Mouse (Mus musculus) heart, embryonic 15.5 days (tissue): Measurements from ENCODE around the gene Itgb1. TPM values are rescaled to one million over a fixed set of nuclear protein-coding genes. Genes with fewer than 3 reads are reported as not detected.

ENCODE experiments used
- ATAC-seq: fragments of 200-750 bp; cut with Nextera tagmentation; replicated peaks from 2 replicates; pipeline ENCODE4 v1.8.0; 2017; ENCODE audit warnings: low read depth, moderate TSS enrichment; ENCODE audit not compliant: insufficient number of reproducible peaks, insufficient read depth, low FRiP score
- H3K27ac ChIP-seq: fragments of 300-500 bp; sonication (generic); 2 replicates; pipeline ENCODE4 v1.5.1; 2015; ENCODE audit warnings: mild to moderate bottlenecking, inconsistent platforms
- H3K27me3 ChIP-seq: fragments of 300-500 bp; sonication (generic); 2 replicates; pipeline ENCODE4 v1.6.1; 2015; ENCODE audit warnings: inconsistent platforms
- H3K36me3 ChIP-seq: fragments of 300-500 bp; sonication (generic); 2 replicates; pipeline ENCODE4 v1.6.1; 2015; ENCODE audit warnings: mild to moderate bottlenecking, inconsistent platforms
- H3K4me1 ChIP-seq: fragments of 300-500 bp; sonication (generic); replicated peaks from 2 replicates; pipeline ENCODE4 v1.6.1; 2015; ENCODE audit warnings: inconsistent platforms
- H3K4me2 ChIP-seq: fragments of 300-500 bp; sonication (generic); 2 replicates; pipeline ENCODE4 v1.6.1; 2015; ENCODE audit warnings: inconsistent platforms, mild to moderate bottlenecking, moderate library complexity
- H3K4me3 ChIP-seq: fragments of 300-500 bp; sonication (generic); 2 replicates; pipeline ENCODE4 v1.5.1; 2015; ENCODE audit warnings: mild to moderate bottlenecking, inconsistent platforms
- H3K9ac ChIP-seq: fragments of 300-500 bp; sonication (generic); 2 replicates; pipeline ENCODE4 v1.6.1; 2015; ENCODE audit warnings: mild to moderate bottlenecking, inconsistent platforms
- H3K9me3 ChIP-seq: fragments of 300-500 bp; sonication (generic); replicated peaks from 2 replicates; pipeline ENCODE4 v1.6.1; 2016; ENCODE audit warnings: inconsistent platforms
- WGBS: fragments of 180-500 bp; shearing (Covaris S2); methylation state at CpG from one replicate; pipeline ENCODE4 v1.1.7; 2015; ENCODE audit warnings: mixed read lengths; 5-methylcytosine and 5-hydroxymethylcytosine counted together
- polyA plus RNA-seq: library from polyadenylated mRNA; unstranded; fragments of >200 nt; fragmentation: Nextera tagmentation; extraction: Ambion mirVana; gene quantifications from 2 replicates; pipeline ENCODE4 v1.2.1, GENCODE M21; 2015

Gene Itgb1
- polyA plus RNA-seq, result 342 and 356 TPM in 2 replicates

GRCm38 (mm10) chr8:128685507-128686428, at the start of gene Itgb1:
Gene Itgb1, plus strand, starts transcription at chr8:128685654.
- ATAC-seq, result peak; percentile 92
- H3K27me3 ChIP-seq, result no peaks in the 10 kb centered on the region
- H3K27ac ChIP-seq, result peak within 1 kb of the TSS; percentile 100
- peak within 1 kb of the TSS; percentile 97 for H3K4me3 ChIP-seq
- H3K4me1 ChIP-seq, result peaks cover 24% of the 10 kb centered on the region
- H3K4me2 ChIP-seq, result peak within 1 kb of the TSS; percentile 75
- no peaks in the 10 kb centered on the region for H3K9me3 ChIP-seq
- under 1% methylated on average over 101 of the region's 113 CpGs for WGBS
- H3K9ac ChIP-seq, result peak within 1 kb of the TSS; percentile 100
- H3K36me3 ChIP-seq, result no peaks in the 10 kb centered on the region

GRCm38 (mm10) chr8:128643104-128643503, 42.4 kb upstream of the Itgb1 start:
- Histone ChIP-seq H3K36me3 (no peaks in the 10 kb centered on the region), H3K27me3 (no peaks in the 10 kb centered on the region), H3K4me3 (no peak overlapping the region), H3K9me3 (no peaks in the 10 kb centered on the region), H3K9ac (no peak overlapping the region), H3K27ac (no peak overlapping the region), H3K4me2 (no peak overlapping the region), H3K4me1 (no peaks in the 10 kb centered on the region)
- WGBS, result 45% methylated on average over 1 of the region's 1 CpGs
- ATAC-seq, result no peak

GRCm38 (mm10) chr8:128645452-128645851, 40.0 kb upstream of the Itgb1 start:
- ATAC-seq, result no peak
- Histone ChIP-seq H3K9me3 (no peaks in the 10 kb centered on the region), H3K27ac (no peak overlapping the region), H3K9ac (no peak overlapping the region), H3K27me3 (no peaks in the 10 kb centered on the region), H3K4me2 (no peak overlapping the region), H3K4me1 (peaks cover 4% of the 10 kb centered on the region; the same call in 1 of the 2 replicates), H3K36me3 (no peaks in the 10 kb centered on the region), H3K4me3 (no peak overlapping the region)

- Histone ChIP-seq H3K4me2 (no peak overlapping the region), H3K9me3 (no peaks in the 10 kb centered on the region), H3K27ac (no peak overlapping the region), H3K4me3 (no peak overlapping the region), H3K36me3 (no peaks in the 10 kb centered on the region), H3K4me1 (peaks cover 8% of the 10 kb centered on the region; the same call in 1 of the 2 replicates), H3K27me3 (no peaks in the 10 kb centered on the region), H3K9ac (no peak overlapping the region)
- no peak for ATAC-seq
- 71% methylated on average over 5 of the region's 5 CpGs for WGBS
Observed at GRCm38 (mm10) chr8:128646456-128646855, 39.0 kb upstream of the Itgb1 start.

- Histone ChIP-seq H3K9me3 (no peaks in the 10 kb centered on the region), H3K4me1 (peaks cover 12% of the 10 kb centered on the region), H3K4me2 (no peak overlapping the region), H3K27me3 (no peaks in the 10 kb centered on the region), H3K36me3 (no peaks in the 10 kb centered on the region), H3K27ac (no peak overlapping the region), H3K4me3 (no peak overlapping the region), H3K9ac (no peak overlapping the region)
- no peak for ATAC-seq
Observed at GRCm38 (mm10) chr8:128648071-128648470, 37.4 kb upstream of the Itgb1 start.

- no peak overlapping the region for H3K4me2 ChIP-seq
- 39% methylated on average over 2 of the region's 2 CpGs for WGBS
- H3K27ac ChIP-seq, result peak overlapping the region; percentile 72
- no peak overlapping the region for H3K4me3 ChIP-seq
- no peak overlapping the region for H3K9ac ChIP-seq
- H3K9me3 ChIP-seq, result no peaks in the 10 kb centered on the region
- no peak; the same call in 1 of the 2 replicates for ATAC-seq
- H3K27me3 ChIP-seq, result no peaks in the 10 kb centered on the region
- peaks cover 31% of the 10 kb centered on the region for H3K4me1 ChIP-seq
- H3K36me3 ChIP-seq, result no peaks in the 10 kb centered on the region
Observed at GRCm38 (mm10) chr8:128650331-128650855, 35.1 kb upstream of the Itgb1 start.

- no peak overlapping the region for H3K4me3 ChIP-seq
- H3K4me2 ChIP-seq, result no peak overlapping the region
- no peaks in the 10 kb centered on the region for H3K36me3 ChIP-seq
- no peak overlapping the region for H3K27ac ChIP-seq
- H3K27me3 ChIP-seq, result no peaks in the 10 kb centered on the region
- 46% methylated on average over 6 of the region's 6 CpGs for WGBS
- H3K9ac ChIP-seq, result no peak overlapping the region
- H3K9me3 ChIP-seq, result no peaks in the 10 kb centered on the region
- ATAC-seq, result no peak
- peaks cover 33% of the 10 kb centered on the region for H3K4me1 ChIP-seq
Observed at GRCm38 (mm10) chr8:128652399-128653109, 32.9 kb upstream of the Itgb1 start.

- H3K9me3 ChIP-seq, result no peaks in the 10 kb centered on the region
- no peaks in the 10 kb centered on the region for H3K36me3 ChIP-seq
- H3K9ac ChIP-seq, result peak overlapping the region; percentile 51; the same call in 1 of the 2 replicates
- ATAC-seq, result 0 out of 2 replicates have a peak, but pooled peaks have one; percentile 0
- H3K4me3 ChIP-seq, result peak overlapping the region; percentile 40; the same call in 1 of the 2 replicates
- no peaks in the 10 kb centered on the region for H3K27me3 ChIP-seq
- 32% methylated on average over 5 of the region's 5 CpGs for WGBS
- H3K4me1 ChIP-seq, result peaks cover 33% of the 10 kb centered on the region
- H3K27ac ChIP-seq, result peak overlapping the region; percentile 99
- H3K4me2 ChIP-seq, result peak overlapping the region; percentile 66
Observed at GRCm38 (mm10) chr8:128653642-128654364, 31.7 kb upstream of the Itgb1 start.

GRCm38 (mm10) chr8:128654365-128655099, 30.9 kb upstream of the Itgb1 start:
- H3K36me3 ChIP-seq, result no peaks in the 10 kb centered on the region
- H3K4me2 ChIP-seq, result peak overlapping the region; percentile 66
- peak; percentile 89 for ATAC-seq
- H3K9me3 ChIP-seq, result no peaks in the 10 kb centered on the region
- H3K27ac ChIP-seq, result peak overlapping the region; percentile 99
- H3K4me1 ChIP-seq, result peaks cover 33% of the 10 kb centered on the region
- 3% methylated on average over 16 of the region's 16 CpGs for WGBS
- peak overlapping the region; percentile 51; the same call in 1 of the 2 replicates for H3K9ac ChIP-seq
- no peaks in the 10 kb centered on the region for H3K27me3 ChIP-seq
- peak overlapping the region; percentile 40 for H3K4me3 ChIP-seq

GRCm38 (mm10) chr8:128662144-128662543, 23.3 kb upstream of the Itgb1 start:
- Histone ChIP-seq H3K4me1 (no peaks in the 10 kb centered on the region), H3K36me3 (no peaks in the 10 kb centered on the region), H3K9me3 (no peaks in the 10 kb centered on the region), H3K4me3 (no peak overlapping the region), H3K9ac (no peak overlapping the region), H3K4me2 (no peak overlapping the region), H3K27me3 (no peaks in the 10 kb centered on the region), H3K27ac (no peak overlapping the region)
- ATAC-seq, result no peak
- 58% methylated on average over 3 of the region's 3 CpGs for WGBS
